Mouse (Mus musculus) embryonic facial prominence, embryonic 15.5 days (tissue): Measurements from ENCODE around the gene Olfr284. TPM values are rescaled to one million over a fixed set of nuclear protein-coding genes. Genes with fewer than 3 reads are reported as not detected.

Source experiments
- polyA plus RNA-seq: library from polyadenylated mRNA; unstranded; fragments of >200 nt; fragmentation: Nextera tagmentation; extraction: Ambion mirVana; gene quantifications from 2 replicates; pipeline ENCODE4 v1.2.1, GENCODE M21; 2015

Gene Olfr284
- polyA plus RNA-seq, 1 experiment from 2014 or later, result 0.67 TPM

Other genes starting within 250 kb of the Olfr284 start
- gene Pfkm, start 248.4 kb downstream of the Olfr284 start, polyA plus RNA-seq, result 49.2 and 49.9 TPM in 2 replicates
- gene Senp1, start 247.2 kb downstream of the Olfr284 start, polyA plus RNA-seq, result 27.8 and 28.1 TPM in 2 replicates
- 47.8 and 48.5 TPM in 2 replicates for gene Asb8, start 175.4 kb downstream of the Olfr284 start, polyA plus RNA-seq
- 2.1 and 2.9 TPM in 2 replicates for gene Ccdc184, start 173.8 kb downstream of the Olfr284 start, polyA plus RNA-seq
- not detected in 2 replicates for gene Olfr288, start 145.4 kb downstream of the Olfr284 start, polyA plus RNA-seq
- gene Gm44579, start 120.0 kb downstream of the Olfr284 start, polyA plus RNA-seq, result not detected in 2 replicates
- not detected in 2 replicates for gene Olfr287, start 119.9 kb downstream of the Olfr284 start, polyA plus RNA-seq
- gene Olfr286, start 106.5 kb downstream of the Olfr284 start, polyA plus RNA-seq, result 0.09 TPM in 1 of 2 replicates, not detected in the other
- gene H1fnt, start 83.7 kb downstream of the Olfr284 start, polyA plus RNA-seq, result not detected in 2 replicates
- gene Zfp641, start 44.8 kb downstream of the Olfr284 start, polyA plus RNA-seq, result 0.75 and 0.83 TPM in 2 replicates
- gene Olfr285, start 23.6 kb downstream of the Olfr284 start, polyA plus RNA-seq, result not detected in 2 replicates
- gene Olfr283, start 40.0 kb upstream of the Olfr284 start, polyA plus RNA-seq, result 0.19 TPM in 1 of 2 replicates, not detected in the other
- 0.51 TPM in 1 of 2 replicates, not detected in the other for gene Olfr282, start 90.2 kb upstream of the Olfr284 start, polyA plus RNA-seq
- 0.07 TPM in 1 of 2 replicates, not detected in the other for gene Olfr281, start 111.6 kb upstream of the Olfr284 start, polyA plus RNA-seq
- gene OR5BS1P, start 128.9 kb upstream of the Olfr284 start, polyA plus RNA-seq, result not detected in 2 replicates
- not detected in 2 replicates for gene Lalba, start 141.7 kb upstream of the Olfr284 start, polyA plus RNA-seq
- gene Olfr279, start 151.4 kb upstream of the Olfr284 start, polyA plus RNA-seq, result 0.03 TPM in 1 of 2 replicates, not detected in the other
- 99.6 and 101 TPM in 2 replicates for gene Kansl2, start 193.3 kb upstream of the Olfr284 start, polyA plus RNA-seq
- gene Ccnt1, start 229.9 kb upstream of the Olfr284 start, polyA plus RNA-seq, result 54.7 and 57.5 TPM in 2 replicates
- 0.43 TPM in 1 of 2 replicates, not detected in the other for gene 4930415O20Rik, start 230.0 kb upstream of the Olfr284 start, polyA plus RNA-seq